Mouse (Mus musculus): Measurements from ENCODE around the gene Slc2a1.

DNA sequence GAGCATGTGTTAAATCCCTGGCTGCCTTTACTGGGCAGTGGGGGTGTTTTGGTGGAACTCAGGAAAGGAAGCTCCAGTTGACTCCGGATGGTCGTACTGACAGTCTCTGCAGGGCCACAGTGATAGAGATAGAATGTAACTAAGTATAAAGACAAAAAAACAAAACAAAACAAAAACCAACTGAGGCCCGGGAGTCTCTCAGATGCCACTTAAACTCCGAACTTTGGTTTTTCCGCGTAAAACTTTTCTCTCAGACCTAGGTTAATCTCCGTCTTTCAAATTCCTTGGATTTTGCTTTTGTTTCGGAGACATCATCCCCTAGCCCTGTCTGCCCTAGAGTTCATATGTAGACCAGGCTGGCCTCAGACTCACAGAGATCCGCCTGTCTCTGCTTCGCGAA is 1.1 kb downstream of the Slc2a1 start:
- TF ChIP-seq POLR2A (IDR thresholded peaks at IDR 0.05; ENCODE audit: borderline replicate concordance, insufficient read depth, low read length) (no peak), CTCF (IDR thresholded peaks at IDR 0.05; ENCODE audit: borderline replicate concordance, insufficient read depth, low read depth, low read length) (no peak)
